Mouse (Mus musculus): Measurements from ENCODE around the gene Grik4. TPM values are rescaled to one million over a fixed set of nuclear protein-coding genes. Genes with fewer than 3 reads are reported as not detected.

The Grik4 gene
- total RNA-seq, 4 experiments from 2014 or later, result 0.04 to 0.08 TPM; not detected in 2

DNA sequence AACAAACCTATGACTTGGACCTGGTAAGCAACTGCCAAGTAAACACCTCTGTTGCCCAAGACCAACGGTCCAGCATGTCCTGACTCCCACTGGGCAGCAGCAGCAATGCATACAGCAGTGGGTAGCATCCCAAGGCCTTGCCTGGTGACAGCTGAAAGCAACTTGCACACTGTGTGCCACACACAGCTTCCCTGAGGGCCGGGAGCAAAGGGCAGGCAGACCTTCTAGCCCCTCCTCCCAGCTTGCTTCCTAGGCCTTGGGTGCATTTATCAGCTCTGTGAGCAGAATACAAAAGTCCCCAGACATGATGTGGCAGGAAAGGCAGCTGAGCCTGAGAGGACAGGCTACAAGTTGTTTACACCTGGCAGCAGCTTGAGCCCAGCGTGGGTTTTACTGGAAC lies 37.3 kb downstream of the Grik4 start:
- no peak for DNase-seq (ENCODE audit: low spot score in 2 of 2)

DNA sequence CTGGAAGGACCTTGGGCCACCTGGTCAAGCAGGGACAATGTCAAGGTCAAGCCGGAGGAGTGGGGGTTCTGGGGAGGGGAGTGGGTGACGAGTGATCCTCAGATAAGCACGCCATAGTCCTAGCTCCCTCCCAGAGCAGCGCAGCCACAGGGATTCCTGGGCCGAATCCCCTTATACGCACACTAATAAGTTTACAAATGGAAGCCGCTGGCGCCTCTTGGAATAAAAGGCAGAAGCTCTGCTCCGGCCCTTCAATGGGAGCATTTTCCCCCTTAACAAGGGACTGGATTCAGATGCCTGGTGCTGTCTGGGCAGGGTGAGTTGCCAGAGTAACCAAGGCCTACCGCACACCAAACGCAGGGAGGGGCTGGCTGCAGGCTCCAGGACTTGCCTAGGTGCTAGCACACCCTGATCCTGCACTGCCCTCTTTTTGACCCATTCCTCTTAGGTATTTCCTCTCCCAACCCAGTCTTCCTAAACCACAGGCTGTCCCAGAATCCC lies 46.2 kb downstream of the Grik4 start:
- no peak for DNase-seq (ENCODE audit: low spot score in 2 of 2)

DNA sequence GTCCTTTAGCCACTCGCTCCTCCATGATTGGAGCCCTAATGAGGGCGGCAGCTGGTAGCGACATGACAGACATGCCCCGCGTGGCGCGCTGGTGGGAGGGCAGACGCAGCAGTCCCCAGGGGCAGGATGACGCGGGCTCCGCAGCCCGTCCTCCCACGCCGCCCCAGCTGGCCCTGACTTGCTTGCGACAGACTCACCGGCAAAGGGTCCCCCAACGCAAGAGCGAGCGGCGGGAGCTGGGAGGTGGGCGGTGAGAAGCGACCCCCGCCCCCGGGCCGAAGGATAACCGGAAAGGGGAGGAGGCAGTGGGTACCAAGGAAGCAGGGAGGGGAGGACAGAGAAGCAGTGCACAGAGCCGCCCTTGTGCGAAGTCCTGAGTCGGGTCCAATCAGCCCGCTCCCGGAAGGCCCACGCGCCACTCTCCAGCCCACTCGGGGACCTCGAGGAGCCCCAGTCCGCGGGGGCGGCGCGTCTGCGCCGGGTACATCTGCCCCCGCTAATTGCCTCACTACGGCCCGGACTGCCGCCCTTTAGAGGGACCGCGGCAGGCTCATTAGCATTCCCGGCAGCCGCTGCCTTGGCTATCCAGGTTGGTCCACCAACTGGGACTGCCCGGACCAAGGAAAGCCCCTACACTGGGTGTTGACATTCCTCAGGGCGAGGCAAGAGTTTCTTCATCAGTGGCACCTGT lies 46.8 kb downstream of the Grik4 start:
- no peak for DNase-seq (ENCODE audit: low spot score in 2 of 2)

DNA sequence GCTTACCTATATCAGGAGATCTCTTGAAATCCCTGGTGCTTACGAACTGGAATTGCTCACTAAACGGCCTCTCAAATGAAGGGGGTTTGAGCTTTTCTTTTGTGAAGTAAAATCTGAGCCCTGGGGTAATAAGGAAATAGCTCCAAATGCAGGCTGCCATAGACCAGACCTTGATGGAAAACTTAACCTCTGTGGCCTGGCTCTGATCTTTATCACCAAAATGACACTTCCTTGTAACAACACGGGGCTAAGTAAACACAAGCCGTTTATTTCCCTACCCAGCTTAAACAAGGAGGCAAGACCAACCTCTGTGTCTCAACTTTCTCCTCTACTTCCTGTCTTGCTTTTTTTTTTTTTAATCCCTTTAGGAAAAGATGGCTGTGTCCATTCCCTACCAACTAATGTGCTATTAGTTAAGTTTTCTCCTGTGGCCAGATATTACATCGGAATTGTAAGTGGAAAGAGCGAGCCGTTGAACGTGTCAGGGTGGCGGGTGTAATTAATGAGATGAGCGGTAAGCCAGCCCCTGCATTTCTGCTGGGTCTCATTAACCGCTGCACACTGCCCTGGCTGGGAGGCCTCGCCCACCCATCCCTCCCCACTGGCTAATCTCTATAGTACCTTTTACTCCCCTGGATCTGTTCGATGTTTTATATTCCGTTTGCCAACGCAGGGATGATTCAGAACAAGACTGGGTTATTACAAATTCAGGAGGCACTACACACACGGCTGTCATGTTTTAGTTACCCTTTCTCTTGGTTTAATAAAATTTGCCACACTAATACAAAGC lies 47.7 kb downstream of the Grik4 start:
- DNase-seq (ENCODE audit: low spot score in 2 of 2), result no peak

DNA sequence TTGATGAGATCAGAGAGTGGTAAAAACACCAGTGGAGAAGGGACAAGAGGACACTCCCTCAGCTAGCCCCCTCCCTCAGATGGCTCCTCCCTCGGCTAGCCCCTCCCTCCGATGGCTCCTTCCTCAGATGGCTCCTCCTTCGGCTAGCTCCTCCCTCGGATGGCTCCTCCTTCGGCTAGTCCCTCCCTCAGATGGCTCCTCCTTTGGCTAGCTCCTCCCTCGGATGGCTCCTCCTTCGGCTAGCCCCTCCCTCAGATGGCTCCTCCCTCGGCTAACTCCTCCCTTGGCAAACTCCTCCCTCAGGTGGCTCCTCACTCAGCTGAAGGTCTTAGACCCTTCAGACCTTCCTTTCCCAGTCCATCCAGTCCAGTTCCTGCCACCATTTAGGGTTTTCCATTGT lies 51.5 kb downstream of the Grik4 start:
- DNase-seq (ENCODE audit: low spot score in 2 of 2), result no peak

DNA sequence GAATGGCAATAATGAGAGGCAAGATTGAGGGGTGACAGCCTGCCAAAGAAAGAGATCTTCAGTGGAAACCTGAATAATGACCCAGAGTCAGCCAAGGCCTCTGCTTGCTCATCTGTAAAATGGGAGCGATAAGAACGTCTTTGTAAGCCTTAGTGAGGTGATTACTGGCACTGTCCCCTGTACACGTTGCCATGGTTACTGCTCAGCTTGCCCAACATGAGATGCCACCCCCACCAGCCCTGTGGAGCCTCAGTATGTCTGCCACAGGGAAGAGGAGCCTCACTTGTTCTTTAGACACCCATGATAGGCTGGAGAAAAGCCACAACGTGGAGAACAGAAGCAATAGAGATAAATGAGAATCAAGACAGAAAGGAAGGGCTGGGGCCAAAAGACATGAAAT lies 56.4 kb downstream of the Grik4 start:
- no peak for DNase-seq (ENCODE audit: low spot score in 2 of 2)

DNA sequence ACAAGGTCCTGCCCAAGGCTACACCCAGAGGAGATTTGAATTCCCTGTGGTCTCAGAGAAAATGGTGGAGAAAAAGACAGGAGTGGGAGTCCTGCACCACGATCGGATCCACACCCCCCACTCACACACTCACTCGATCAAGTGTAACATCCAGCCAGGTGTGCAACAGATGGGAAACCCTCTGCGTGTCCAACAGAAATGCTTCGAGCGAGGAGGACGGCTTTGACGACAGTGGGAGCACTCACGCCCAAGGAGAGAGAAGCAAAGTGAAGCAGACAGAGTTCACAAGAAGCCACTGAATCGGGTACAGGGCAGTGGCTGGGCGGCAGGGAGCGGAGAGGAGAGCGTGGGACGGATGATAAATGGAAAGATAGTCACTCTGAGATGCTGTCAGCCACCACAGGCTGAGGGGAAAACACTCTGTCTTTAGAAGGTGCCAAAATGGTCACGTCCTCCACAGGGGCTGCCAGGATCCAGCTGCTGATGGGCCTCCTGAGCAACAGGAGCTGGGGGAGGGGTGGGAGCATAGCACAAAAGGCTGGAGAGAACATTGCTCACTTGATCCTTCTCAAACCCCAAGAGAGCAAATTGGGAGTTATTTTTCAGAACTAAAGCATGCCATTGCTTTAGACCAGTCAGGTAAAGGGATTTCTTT lies 58.1 kb downstream of the Grik4 start:
- DNase-seq (ENCODE audit: low spot score in 2 of 2), result no peak

DNA sequence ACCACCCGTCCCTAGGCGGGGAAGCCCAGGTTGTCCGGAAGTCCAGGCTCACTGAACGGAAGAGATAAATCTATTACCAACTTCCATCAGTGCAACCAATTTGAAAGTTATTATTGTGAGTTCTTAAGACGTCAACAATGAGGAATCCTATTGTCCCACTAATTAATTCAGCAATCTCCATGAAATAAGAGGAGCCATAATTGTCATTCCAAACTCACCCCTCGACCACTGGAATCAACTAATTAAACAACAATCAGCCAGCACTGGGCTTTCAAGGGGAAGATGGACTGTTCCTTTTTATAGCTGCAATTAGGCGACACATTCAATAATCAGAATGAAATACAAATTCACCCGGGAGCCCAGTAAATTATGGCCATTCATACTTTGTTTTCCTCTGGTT lies 58.7 kb downstream of the Grik4 start:
- DNase-seq (ENCODE audit: low spot score in 2 of 2), result no peak

DNA sequence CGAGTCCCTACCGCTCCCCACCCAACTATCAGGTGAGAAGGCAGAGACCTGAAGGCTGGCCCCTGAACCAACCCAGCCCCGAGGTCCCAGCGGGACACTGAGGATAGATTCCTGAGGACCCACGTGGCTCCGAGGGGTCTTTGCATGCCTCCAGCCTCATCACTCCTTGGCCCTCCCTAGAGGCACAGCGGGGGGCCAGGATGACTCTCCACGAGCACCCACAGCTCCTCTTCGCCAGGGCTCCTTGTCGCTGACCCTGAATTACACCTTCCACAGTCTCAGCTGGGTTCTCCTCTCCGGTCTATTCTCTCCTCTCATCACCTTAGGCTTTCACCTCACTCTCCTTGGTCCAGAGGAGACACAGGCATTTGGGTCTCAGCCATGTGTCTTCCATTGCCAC lies 59.2 kb downstream of the Grik4 start:
- DNase-seq (ENCODE audit: low spot score in 2 of 2), result no peak

DNA sequence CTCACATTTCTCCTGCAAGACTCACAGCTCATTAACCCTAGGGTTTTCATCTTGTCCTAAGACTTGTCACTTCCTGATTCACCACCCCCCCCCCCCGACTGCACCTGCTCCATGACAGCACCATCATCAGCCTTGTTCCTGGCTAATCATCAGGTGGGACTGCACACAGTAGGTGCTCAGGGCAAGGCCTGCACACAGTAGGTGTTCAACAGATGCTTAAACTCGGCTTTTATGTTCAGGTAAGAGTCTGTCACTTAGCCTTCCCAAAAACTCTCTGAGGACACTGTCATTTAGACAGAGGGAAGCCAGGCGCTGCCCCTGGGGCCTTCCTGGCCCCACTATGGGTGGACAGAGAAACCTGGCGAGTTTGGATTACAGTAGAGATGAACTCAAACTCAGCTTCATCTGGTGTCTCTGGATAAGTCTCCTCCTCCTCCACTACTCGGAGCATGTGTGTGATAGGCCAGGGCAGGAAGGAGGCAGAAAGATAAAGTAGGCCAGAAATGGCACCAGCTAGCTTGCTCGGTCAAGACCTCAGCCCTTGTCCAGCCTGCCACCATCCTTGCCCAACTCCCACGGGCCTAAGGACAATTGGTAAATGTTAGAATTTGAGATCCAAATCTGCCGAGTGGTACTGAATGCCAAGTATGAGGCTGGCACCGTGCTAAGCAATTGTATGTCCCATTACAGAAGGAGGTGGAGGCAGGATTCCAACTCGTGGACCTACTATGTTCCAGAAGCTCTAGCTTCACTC lies 61.1 kb downstream of the Grik4 start:
- DNase-seq (ENCODE audit: low spot score in 2 of 2), result no peak

DNA sequence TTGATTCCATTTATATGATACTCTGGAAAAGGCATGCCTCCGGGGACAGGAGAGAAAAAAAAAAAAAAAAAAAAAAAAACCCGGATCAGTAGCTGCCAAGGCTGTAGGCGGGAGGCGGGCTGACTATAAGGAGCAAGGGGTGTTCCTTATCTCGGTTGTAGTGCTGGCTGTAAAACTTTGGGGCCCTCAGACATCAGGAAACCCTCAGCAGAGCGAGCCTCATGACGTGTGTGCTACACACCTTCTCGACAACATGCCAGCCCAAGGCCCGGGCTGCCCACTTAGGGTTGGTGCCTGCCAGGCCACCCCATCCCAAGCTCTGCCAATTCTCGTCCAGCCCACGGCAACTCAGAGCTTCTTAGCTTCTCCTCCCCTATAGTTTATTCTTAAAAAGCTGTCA lies 62.0 kb downstream of the Grik4 start:
- no peak for DNase-seq (ENCODE audit: low spot score in 2 of 2)

DNA sequence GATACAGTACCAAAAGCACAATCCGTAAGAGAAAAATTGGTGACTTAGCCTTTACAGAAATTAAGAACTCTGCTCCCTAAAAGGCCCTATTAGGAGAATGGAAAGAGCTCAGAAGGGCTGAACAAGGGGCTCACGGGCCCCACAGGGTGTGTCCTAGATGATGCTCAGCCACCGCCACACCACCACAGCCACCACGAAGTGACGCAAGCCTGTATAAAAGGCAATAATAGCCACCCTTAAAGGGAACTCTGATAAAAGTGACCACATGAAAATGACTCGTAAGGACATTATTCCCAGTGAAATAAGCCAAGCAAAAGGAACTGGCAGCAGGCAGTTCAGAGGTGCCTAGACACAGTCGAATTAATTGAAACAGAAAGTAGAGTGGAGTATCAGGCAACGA lies 63.3 kb downstream of the Grik4 start:
- DNase-seq (ENCODE audit: low spot score in 2 of 2), result no peak

DNA sequence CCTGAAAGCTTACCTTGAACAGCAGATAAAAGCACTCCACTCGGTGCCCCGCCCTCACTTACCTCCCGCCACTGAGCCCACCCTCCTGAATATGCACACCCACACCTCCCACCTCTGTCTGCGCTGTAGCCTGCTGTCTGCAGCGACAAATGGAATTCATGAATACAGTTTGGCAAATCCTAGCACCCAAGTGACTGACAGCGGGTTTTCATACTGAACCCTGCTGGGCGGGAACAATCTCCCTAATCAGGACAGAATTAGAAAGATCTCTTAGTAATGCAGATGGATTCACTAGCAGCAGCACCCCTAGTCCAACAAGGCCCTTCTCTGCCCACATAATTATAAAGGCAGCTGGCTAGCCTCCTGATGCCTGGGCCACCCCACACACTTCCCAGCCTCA lies 65.9 kb downstream of the Grik4 start:
- no peak for DNase-seq (ENCODE audit: low spot score in 2 of 2)

DNA sequence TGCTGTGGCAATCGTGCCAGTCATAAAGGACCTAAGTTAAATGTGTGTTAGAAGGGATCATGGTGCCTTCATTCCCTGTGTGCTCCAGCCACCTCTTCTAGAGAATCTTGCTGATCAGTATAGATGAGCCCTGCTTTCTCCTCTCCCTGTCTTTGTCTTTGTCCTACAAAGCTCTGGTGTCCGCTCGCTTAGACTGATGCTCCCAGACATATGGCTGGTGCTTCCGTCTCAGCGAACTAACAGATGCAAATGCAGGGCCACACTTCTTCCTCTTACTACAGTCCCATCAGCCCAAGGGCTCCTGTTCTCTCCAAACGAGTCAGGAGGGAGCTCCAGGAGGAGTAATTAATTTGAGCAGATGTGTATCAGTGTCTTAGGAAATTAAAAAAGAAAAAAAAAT lies 71.4 kb downstream of the Grik4 start:
- no peak for DNase-seq (ENCODE audit: low spot score in 2 of 2)

DNA sequence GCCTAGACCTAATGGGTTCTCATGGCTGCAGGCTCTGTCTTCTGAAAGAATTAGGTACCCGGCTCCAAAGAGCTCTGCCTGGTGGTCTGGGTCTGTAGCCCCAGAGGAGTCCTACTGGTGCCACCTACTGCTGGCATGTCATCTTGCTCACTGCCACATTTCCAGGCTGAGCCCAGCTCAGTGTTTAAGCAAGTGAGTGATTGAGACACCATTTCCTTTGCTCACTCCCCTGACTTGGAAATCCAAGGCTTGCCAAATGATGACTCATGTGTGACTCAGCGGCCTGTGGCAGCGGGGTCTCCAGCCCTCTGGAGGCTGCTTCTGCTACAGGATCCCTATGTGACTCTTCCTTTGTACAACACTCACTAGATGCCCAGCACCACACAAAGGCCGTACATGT lies 72.6 kb downstream of the Grik4 start:
- no peak for DNase-seq (ENCODE audit: low spot score in 2 of 2)

DNA sequence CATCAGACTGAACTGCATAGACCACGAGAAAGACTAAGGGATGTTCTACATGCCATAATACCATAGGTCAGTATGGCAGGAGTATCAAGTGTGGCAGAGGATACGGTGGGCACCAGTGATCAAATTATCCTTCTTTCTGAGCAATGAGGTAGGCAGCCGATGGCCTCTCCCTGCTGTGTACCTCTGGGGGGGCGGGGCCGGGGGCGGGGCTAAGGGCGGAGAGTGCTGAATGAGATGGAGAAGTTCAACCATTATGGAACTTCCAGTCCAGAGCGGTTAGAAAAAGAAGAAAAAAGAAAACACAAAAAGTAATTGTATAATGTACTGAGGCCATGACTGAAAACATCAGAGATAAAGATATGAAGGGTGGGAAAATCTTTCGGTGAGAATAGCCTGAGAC lies 74.0 kb downstream of the Grik4 start:
- DNase-seq (ENCODE audit: low spot score in 2 of 2), result no peak

DNA sequence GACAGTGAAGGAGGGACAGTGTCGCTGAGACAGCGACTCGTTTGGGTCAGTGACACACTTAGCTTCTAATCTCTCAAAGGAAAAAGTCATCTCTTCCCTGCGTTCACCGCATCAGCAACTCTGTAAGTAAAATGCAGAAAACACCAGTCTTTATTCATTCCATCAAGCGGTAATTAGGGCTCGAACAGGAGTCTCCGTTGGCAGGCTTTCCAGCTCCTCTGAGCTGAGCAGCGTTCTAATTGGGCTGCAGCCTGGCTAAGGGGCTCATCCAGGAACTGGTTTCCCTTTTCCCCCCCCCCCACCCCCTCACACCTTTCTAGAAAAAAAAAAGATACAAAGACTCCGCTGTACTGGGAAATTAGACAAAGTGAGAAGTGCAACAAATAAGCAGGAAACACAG lies 75.8 kb downstream of the Grik4 start:
- no peak for DNase-seq (ENCODE audit: low spot score in 2 of 2)

DNA sequence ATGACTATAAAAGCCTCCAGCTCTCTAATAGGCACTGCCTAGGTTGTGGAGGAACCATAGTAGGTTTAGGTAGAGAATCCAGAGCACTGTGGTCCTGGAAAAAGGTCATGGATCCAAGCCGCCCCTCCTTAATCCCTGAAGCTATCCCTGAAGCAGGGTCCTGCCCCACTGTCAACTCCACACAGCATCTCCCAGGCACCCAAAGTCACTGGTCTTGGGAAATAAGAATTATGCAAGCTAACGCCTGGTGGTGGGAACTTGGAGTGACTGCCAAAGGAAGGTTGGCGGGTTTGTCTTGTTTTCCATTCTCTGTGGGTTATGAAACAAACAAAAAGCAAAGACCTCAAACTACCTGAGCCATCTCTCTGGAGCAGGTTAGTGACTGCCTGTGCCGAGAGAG lies 77.6 kb downstream of the Grik4 start:
- DNase-seq (ENCODE audit: low spot score in 2 of 2), result no peak

DNA sequence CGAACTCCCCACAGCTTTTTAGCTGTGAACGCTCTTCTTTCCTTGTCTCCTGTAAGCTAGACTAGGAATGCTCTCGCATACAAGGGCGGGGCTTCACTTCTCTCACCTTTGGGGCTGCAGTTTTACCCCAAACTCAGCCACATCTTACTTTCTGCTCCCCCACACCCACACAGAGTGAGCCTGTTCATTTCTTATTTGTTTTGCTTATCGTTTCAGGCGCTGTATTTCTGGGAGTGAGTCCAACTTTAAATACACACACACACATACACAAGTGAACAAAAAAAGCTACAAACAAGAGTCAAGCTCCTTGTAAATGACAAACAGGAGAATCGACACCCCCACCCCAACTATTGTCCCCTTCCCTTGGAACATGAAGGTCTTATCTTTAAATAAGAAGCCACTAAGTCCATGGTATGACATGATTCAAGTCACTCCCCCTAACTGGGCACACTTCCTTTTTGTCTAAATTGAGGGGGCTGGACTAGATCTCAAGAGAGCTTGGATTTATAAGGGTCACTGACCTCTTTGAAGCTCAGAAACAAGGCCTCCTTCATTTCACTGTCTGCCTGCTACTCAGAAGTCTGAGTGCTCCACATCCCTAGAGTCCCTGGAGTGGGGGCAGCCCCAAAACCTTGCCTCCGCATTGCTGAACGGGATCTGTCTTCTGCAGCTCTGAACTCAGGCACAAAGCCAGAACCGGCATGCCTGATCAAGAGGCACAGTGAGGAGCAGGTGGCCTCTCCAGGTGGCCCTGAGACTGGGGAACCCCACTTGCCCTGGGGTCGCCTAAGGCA lies 79.1 kb downstream of the Grik4 start:
- no peak for DNase-seq (ENCODE audit: low spot score in 2 of 2)

DNA sequence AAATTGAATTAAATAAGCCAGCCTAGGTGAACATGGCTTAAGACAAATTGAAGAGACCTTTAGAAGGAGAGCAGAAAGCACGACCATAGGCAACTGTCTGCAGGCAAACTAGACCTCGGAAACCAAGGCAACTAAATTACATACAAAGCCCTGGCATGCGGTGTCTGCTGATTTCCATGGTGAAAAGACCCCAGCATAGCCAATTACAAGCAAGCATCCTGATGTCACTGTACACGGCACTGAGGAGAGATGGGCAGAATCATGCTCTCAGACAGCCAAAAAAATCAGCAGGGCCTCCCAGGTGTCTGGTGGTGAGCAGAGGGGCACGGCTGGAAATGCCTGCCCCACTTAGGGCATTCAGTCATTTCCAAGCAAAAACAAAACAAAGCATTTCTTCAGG lies 80.9 kb downstream of the Grik4 start:
- DNase-seq (ENCODE audit: low spot score in 2 of 2), result no peak

DNA sequence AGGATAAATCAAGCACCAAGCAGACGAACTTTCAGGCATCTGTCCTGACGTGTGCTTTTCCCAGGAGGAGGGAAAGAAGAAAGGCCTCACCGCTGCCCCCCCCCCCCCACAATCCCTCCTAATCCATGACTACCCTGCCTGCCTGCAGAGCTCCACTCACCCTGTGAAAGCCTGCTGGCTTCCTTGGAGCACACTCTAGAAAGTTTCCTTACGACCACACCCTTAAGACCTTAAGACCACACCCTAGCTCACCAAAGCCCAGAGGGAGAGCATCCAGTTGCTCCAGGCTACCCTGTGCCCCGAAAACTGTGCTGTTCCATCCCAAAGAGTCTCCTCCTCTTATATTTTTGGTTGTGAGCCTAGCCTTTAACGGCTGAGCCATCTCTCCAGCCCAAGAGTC lies 82.6 kb downstream of the Grik4 start:
- no peak for DNase-seq (ENCODE audit: low spot score in 2 of 2)

Data from gastrocnemius, adult 8-10 months (tissue).